Mouse (Mus musculus): ENCODE results near the gene Prickle2. TPM values are rescaled to one million over a fixed set of nuclear protein-coding genes. Genes with fewer than 3 reads are reported as not detected.

The Prickle2 gene
- polyA plus RNA-seq, 1 experiment from 2014 or later = 7.4 TPM

- Histone ChIP-seq H3K36me3 (no peaks in the 10 kb centered on the region), H3K9me3 (no peaks in the 10 kb centered on the region), H3K9ac (no peak overlapping the region), H3K4me1 (no peaks in the 10 kb centered on the region), H3K27ac (no peak overlapping the region), H3K27me3 (no peaks in the 10 kb centered on the region), H3K4me3 (no peak overlapping the region), H3K4me2 (no peak overlapping the region)
- WGBS = 72% methylated on average over 3 of the region's 3 CpGs
- ATAC-seq (ENCODE audit: borderline replicate concordance, extremely low read depth, low FRiP score, low TSS enrichment) = no peak
These were observed 361.4 kb downstream of the Prickle2 start for GRCm38 (mm10) chr6:92344588-92344987.

Other genes starting within 250 kb of the Prickle2 start
- 1.2 and 1.4 TPM in 2 replicates for gene A730049H05Rik, start 110.3 kb upstream of the Prickle2 start, polyA plus RNA-seq (2015; fragmentation: Nextera tagmentation; extraction: Ambion mirVana)
- 0.06 TPM in 2 replicates for gene Gm15737, start 163.2 kb upstream of the Prickle2 start, polyA plus RNA-seq (2015; fragmentation: Nextera tagmentation; extraction: Ambion mirVana)
- 9.8 and 11.2 TPM in 2 replicates for gene Adamts9, start 237.3 kb upstream of the Prickle2 start, polyA plus RNA-seq (2015; fragmentation: Nextera tagmentation; extraction: Ambion mirVana)